Mouse (Mus musculus): ENCODE measurements around the gene Ccser1.
"Not testable (repeated sequence)": the region's sequence is repeated elsewhere in the genome, so short reads cannot be mapped to it uniquely, and the experiment has no call there.

DNA sequence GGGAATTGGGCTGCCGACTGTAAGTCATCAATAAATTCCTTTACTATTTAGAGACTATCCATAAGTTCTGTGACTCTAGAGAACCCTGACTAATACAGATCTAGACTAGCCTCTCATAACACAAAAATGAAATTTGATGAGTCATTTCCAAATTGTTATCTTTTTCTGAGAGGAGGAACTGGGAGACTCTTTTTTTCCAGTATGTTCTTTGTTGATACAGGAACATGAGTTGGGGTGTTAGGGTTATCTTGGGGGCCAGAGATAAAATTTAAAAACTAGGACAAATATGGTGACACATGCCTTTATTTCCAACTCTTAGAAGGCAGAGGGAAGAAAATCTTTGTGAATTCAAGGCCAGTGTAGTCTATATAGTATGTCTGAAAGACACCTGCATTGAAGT lies 75.8 kb downstream of the Ccser1 start:
- TF ChIP-seq CTCF (IDR thresholded peaks at IDR 0.05; ENCODE audit: low read depth); EP300 (optimal IDR thresholded peaks at IDR 0.05): not testable (repeated sequence)

Measured in stomach, postnatal 0 days (tissue).